Mouse (Mus musculus) liver, adult 2 months (tissue): Measurements from ENCODE around the gene Adh1. TPM values are rescaled to one million over a fixed set of nuclear protein-coding genes. Genes with fewer than 3 reads are reported as not detected.

ENCODE experiments used
- DNase-seq: peaks from one replicate; pipeline ENCODE4 v3.0.0-alpha.2; 2011; ENCODE audit warnings: low read depth, low spot score; ENCODE audit errors: extremely low read depth
- H3K27ac ChIP-seq: fragments of 200-500 bp; replicated peaks from 2 replicates; pipeline ENCODE4 v1.5.1; 2012; ENCODE audit warnings: low read depth, mild to moderate bottlenecking, control low read depth, inconsistent platforms, low read length; ENCODE audit not compliant: insufficient read depth
- H3K27me3 ChIP-seq: fragments of 200-500 bp; 2 replicates; pipeline ENCODE4 v1.6.1; 2012; ENCODE audit warnings: mild to moderate bottlenecking, moderate library complexity, low read length, inconsistent platforms; ENCODE audit not compliant: control insufficient read depth, insufficient read depth
- H3K36me3 ChIP-seq: fragments of 200-500 bp; 2 replicates; pipeline ENCODE4 v1.6.1; 2012; ENCODE audit warnings: low read length, inconsistent platforms; ENCODE audit not compliant: control insufficient read depth, insufficient read depth
- H3K4me1 ChIP-seq: fragments of 200-500 bp; 2 replicates; pipeline ENCODE4 v1.6.1; 2011; ENCODE audit warnings: low read length; ENCODE audit not compliant: control insufficient read depth, insufficient read depth
- H3K4me3 ChIP-seq: fragments of 200-500 bp; 2 replicates; pipeline ENCODE4 v1.5.1; 2011; ENCODE audit warnings: low read depth, mild to moderate bottlenecking, control low read depth, low read length, moderate library complexity; ENCODE audit not compliant: insufficient read depth
- H3K79me2 ChIP-seq: fragments of 200-500 bp; 2 replicates; pipeline ENCODE4 v1.6.1; 2012; ENCODE audit warnings: inconsistent platforms, mild to moderate bottlenecking, low read length, moderate library complexity; ENCODE audit not compliant: control insufficient read depth, insufficient read depth
- H3K9ac ChIP-seq: fragments of 200-500 bp; 2 replicates; pipeline ENCODE4 v1.6.1; 2012; ENCODE audit warnings: low read depth, mild to moderate bottlenecking, control low read depth, inconsistent platforms, low read length
- CTCF ChIP-seq: fragments of 200-500 bp; IDR thresholded peaks from 2 replicates; pipeline ENCODE4 v1.5.1; 2011; ENCODE audit warnings: low read depth, low read length, control low read depth
- POLR2A ChIP-seq: fragments of 200-500 bp; IDR thresholded peaks from 2 replicates; pipeline ENCODE4 v1.6.1; 2011; ENCODE audit warnings: low read length, control low read depth; ENCODE audit not compliant: insufficient read depth; ENCODE audit errors: extremely low read depth
- WGBS: fragments of 180-500 bp; shearing (Covaris S2); methylation state at CpG from one replicate; pipeline ENCODE4 v1.1.7; 2018; 5-methylcytosine and 5-hydroxymethylcytosine counted together
- polyA plus RNA-seq: library from polyadenylated mRNA; depleted of rRNA; stranded (reverse); fragments of >200 nt; gene quantifications from 2 replicates; pipeline ENCODE4 v1.2.3, GENCODE M21; 2012; rRNA removed
- total RNA-seq: library from RNA; depleted of rRNA; stranded (reverse); fragments of >200 nt; gene quantifications from 2 replicates; pipeline ENCODE4 v1.2.3, GENCODE M21; 2014; rRNA removed

The Adh1 gene
- total RNA-seq (2,711 and 3,373 TPM in 2 replicates), polyA plus RNA-seq (3,177 and 3,191 TPM in 2 replicates)

- no peaks in the 10 kb centered on the region for H3K27me3 ChIP-seq
These were observed at the start of gene Adh1 for GRCm38 (mm10) chr3:138260721-138261669. Gene Adh1 (plus strand): TSS chr3:138260991.

GRCm38 (mm10) chr3:138212431-138212951 lies 48.3 kb upstream of the Adh1 start:
- H3K27ac ChIP-seq = no peak overlapping the region
- WGBS = 92% methylated on average over 4 of the region's 4 CpGs
- DNase-seq = no peak
- H3K36me3 ChIP-seq = no peaks in the 10 kb centered on the region
- no peaks in the 10 kb centered on the region for H3K27me3 ChIP-seq
- H3K4me1 ChIP-seq = no peaks in the 10 kb centered on the region
- TF ChIP-seq CTCF (no peak), POLR2A (no peak)
- no peaks in the 10 kb centered on the region for H3K79me2 ChIP-seq
- H3K4me3 ChIP-seq = no peak overlapping the region
- H3K9ac ChIP-seq = no peak overlapping the region

More at GRCm38 (mm10) chr3:138260721-138261669, at the start of gene Adh1:
- WGBS = 51% methylated on average over 11 of the region's 11 CpGs
- H3K27ac ChIP-seq = peak within 1 kb of the TSS; percentile 71
- no peaks in the 10 kb centered on the region for H3K36me3 ChIP-seq
- peak; percentile 94 for DNase-seq
- H3K4me1 ChIP-seq = peaks cover 26% of the 10 kb centered on the region
- 0 out of 2 replicates have a peak within 1 kb of the TSS, but pooled peaks have one; percentile 16 for H3K9ac ChIP-seq
- H3K79me2 ChIP-seq = no peaks in the 10 kb centered on the region
- TF ChIP-seq POLR2A (no peak), CTCF (no peak)
- no peak within 1 kb of the TSS for H3K4me3 ChIP-seq

- Histone ChIP-seq H3K9ac (no peak overlapping the region), H3K4me3 (no peak overlapping the region), H3K27me3 (no peaks in the 10 kb centered on the region), H3K36me3 (no peaks in the 10 kb centered on the region), H3K27ac (no peak overlapping the region), H3K4me1 (no peaks in the 10 kb centered on the region), H3K79me2 (no peaks in the 10 kb centered on the region)
- WGBS = 81% methylated on average over 11 of the region's 11 CpGs
- no peak for TF ChIP-seq CTCF
- no peak for TF ChIP-seq POLR2A
- DNase-seq = no peak
These were observed 45.3 kb upstream of the Adh1 start for GRCm38 (mm10) chr3:138215395-138215989.

DNA sequence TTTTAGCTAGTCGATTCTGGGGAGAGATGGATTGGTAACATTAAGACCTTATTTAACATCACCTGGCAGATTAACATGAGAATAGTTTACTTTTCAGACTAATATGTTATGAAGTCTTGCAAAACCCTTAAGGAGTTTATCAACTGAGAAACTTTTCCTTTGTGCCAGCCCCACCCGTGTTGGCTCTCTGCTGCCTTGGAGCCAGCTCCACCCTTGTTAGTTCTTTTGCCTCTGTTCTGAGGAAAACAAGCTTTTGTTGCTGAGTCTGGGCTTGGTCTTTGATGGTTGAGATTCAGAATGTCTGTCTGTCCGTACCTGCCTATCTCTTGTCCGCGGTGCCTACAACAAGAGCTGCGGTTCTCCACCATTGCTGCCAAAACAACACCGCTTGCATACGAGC lies 44.7 kb upstream of the Adh1 start:
- no peak for DNase-seq

DNA sequence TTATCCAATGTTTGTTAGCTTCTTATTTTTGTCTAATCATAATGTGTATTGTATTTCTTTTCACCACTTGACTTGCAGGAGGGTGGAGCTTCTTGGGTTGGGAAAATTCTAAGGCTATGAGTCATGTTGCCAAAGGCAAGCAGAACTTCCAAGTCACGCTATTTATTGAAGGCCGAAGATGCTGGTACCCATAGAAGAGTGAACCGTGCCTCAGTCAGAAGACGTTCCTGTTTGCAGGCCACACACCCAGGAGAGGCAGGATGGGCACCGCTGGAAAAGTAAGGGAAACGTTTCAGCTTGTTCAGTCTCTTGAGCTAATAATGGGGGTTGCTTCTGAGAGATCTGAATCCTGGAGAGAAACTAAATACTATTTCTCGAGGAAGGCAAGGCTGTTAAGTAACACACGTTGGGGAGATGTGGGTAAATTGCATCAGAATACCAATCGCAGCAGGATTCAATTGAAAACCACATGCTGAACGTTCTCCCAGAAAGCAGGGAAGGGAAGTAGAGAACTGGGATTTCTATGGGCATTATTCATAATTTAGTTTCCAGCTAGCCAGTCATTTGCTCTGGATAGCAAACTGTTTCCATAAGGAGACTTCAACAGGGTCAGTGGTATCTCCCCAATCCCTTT lies 43.0 kb upstream of the Adh1 start, which contains the start of gene Adh7:
Adh7 (plus strand) TSS at position 130 of the 634 bp plus-strand sequence.
- no peaks in the 10 kb centered on the region for H3K27me3 ChIP-seq
- DNase-seq = no peak
- no peak for TF ChIP-seq POLR2A
- 79% methylated on average over 10 of the region's 10 CpGs for WGBS
- no peak within 1 kb of the TSS for H3K27ac ChIP-seq
- no peak within 1 kb of the TSS for H3K9ac ChIP-seq
- H3K4me1 ChIP-seq = peaks cover 5% of the 10 kb centered on the region; the same call in 1 of the 2 replicates
- H3K36me3 ChIP-seq = no peaks in the 10 kb centered on the region
- H3K79me2 ChIP-seq = no peaks in the 10 kb centered on the region
- H3K4me3 ChIP-seq = no peak within 1 kb of the TSS

More for the DNA sequence above, 44.7 kb upstream of the Adh1 start:
- 85% methylated on average over 8 of the region's 8 CpGs for WGBS
- Histone ChIP-seq H3K4me3 (no peak overlapping the region), H3K9ac (no peak overlapping the region), H3K4me1 (no peaks in the 10 kb centered on the region), H3K27ac (no peak overlapping the region), H3K27me3 (no peaks in the 10 kb centered on the region), H3K79me2 (no peaks in the 10 kb centered on the region), H3K36me3 (no peaks in the 10 kb centered on the region)
- TF ChIP-seq POLR2A (no peak), CTCF (no peak)
